Mouse (Mus musculus) olfactory bulb, adult 2 months (tissue): ENCODE measurements around the gene Sh3pxd2a.

Experiments used
- CTCF ChIP-seq: fragments of 200-500 bp; IDR thresholded peaks from 2 replicates; pipeline ENCODE4 v1.5.1; 2012; ENCODE audit warnings: low read depth, mild to moderate bottlenecking, low read length, moderate library complexity; ENCODE audit not compliant: insufficient read depth
- POLR2A ChIP-seq: fragments of 200-500 bp; IDR thresholded peaks from 2 replicates; pipeline ENCODE4 v1.6.1; 2012; ENCODE audit warnings: mild to moderate bottlenecking, low read depth, low read length, moderate library complexity; ENCODE audit not compliant: insufficient read depth

GRCm38 (mm10) chr19:47465467-47465866 is 1.3 kb upstream of the Sh3pxd2a start:
- TF ChIP-seq CTCF (no peak), POLR2A (no peak)
